Mouse (Mus musculus): Measurements from ENCODE around the gene Pkp1. TPM values are rescaled to one million over a fixed set of nuclear protein-coding genes. Genes with fewer than 3 reads are reported as not detected.

Gene Pkp1
- total and polyA plus RNA-seq, 2 experiments from 2014 or later, result 0.09 to 0.58 TPM

DNA sequence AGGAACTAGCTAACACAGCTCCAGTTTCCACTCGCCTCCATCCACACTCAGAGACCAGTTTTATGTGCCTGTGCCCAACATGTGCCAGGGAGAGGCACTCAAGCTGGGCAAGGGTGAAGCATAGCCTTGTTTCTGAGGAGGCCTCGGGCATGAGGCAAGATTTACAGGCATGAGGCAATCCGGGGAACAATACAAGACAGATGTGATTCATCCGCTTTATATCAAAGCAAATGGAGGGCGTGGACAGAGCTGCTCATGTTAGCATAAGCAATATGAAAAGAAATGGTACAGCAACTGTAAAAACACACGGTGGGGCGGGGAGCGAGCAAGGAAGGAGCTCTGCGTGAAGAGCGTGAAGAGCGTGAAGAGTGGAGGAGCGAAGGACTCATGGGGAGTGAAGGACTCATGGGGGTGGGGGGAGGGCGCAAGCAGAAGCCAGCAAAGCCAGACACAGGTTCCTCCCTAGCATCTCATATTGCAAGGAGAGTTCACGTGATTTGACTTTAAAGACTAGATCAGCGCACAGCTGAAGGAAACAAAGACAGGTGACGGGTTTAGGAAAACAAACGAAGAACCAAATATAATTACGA lies 14.8 kb upstream of the Pkp1 start:
- H3K4me2 ChIP-seq (ENCODE audit: low read depth, low read length), result no peak overlapping the region
- no peaks in the 10 kb centered on the region for H3K9me3 ChIP-seq (ENCODE audit: low read length)
- TF ChIP-seq CTCF (IDR thresholded peaks at IDR 0.05; ENCODE audit: low read depth), result no peak
- no peaks in the 10 kb centered on the region for H3K27me3 ChIP-seq (ENCODE audit: insufficient read depth, low read length)
- H3K9ac ChIP-seq (replicated peaks; ENCODE audit: low read length), result no peak overlapping the region
- H3K27ac ChIP-seq, result no peak overlapping the region
- no peak overlapping the region for H3K4me3 ChIP-seq (ENCODE audit: low read length)
- ATAC-seq, result no peak
- DNase-seq (ENCODE audit: low spot score), result no peak
- H3K4me1 ChIP-seq (ENCODE audit: insufficient read depth, low read length), result no peaks in the 10 kb centered on the region
- 78% methylated on average over 18 of the region's 18 CpGs for WGBS
- H3K36me3 ChIP-seq (ENCODE audit: insufficient read depth, low read length), result no peaks in the 10 kb centered on the region

DNA sequence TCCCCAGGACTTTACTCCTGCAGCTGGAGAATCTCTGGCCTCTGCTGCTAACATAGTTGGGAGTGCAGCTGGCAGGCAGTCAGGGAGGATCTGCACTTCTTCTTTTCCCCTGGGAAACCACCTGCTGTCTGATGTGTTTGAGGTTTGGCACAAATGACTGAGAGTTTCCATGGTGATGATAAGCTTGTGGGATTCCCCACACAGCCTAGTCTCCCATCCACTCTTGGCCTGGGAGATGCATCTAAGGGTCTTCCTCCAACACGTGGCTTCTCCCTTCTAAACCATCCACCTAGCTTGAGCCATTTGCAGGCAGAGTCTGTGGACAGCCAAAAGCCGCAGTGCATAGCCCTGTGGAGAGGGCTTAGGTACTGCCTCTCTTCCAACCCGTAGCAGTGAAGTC lies 10.9 kb upstream of the Pkp1 start:
- no peak overlapping the region for H3K4me2 ChIP-seq (ENCODE audit: low read depth, low read length)
- no peaks in the 10 kb centered on the region for H3K4me1 ChIP-seq (ENCODE audit: insufficient read depth, low read length)
- no peak overlapping the region for H3K9ac ChIP-seq (replicated peaks; ENCODE audit: low read length)
- no peak for TF ChIP-seq CTCF (IDR thresholded peaks at IDR 0.05; ENCODE audit: low read depth)
- no peak overlapping the region for H3K4me3 ChIP-seq (ENCODE audit: low read length)
- 43% methylated on average over 3 of the region's 3 CpGs for WGBS
- H3K27me3 ChIP-seq (ENCODE audit: insufficient read depth, low read length), result no peaks in the 10 kb centered on the region
- no peak overlapping the region for H3K27ac ChIP-seq
- H3K36me3 ChIP-seq (ENCODE audit: insufficient read depth, low read length), result no peaks in the 10 kb centered on the region
- no peaks in the 10 kb centered on the region for H3K9me3 ChIP-seq (ENCODE audit: low read length)
- ATAC-seq (peak; percentile 21; the same call in 1 of the 2 replicates), DNase-seq (ENCODE audit: low spot score) (peak; percentile 39)

DNA sequence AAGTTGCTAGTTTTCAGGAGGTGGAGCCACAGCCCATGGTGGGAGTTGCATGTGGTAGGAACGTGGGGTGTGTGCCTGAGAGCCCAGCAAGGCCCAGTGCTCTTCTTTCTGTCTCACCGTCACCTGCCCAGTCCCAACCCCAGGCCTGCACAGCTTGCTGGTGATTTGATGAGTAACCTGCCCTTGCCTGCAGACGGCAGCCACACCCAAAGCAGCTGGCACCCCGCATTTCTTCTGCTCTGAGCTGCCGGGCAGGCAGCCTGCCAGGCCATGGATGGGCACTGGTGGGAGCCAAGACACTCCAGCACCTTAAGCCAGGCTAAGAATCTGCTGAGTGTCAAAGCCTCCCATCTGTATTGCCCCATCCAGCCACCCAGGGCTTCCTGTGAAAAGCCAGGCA lies 6.8 kb upstream of the Pkp1 start:
- no peak overlapping the region for H3K4me3 ChIP-seq (ENCODE audit: low read length)
- DNase-seq (ENCODE audit: low spot score) (no peak), ATAC-seq (no peak)
- 53% methylated on average over 5 of the region's 5 CpGs for WGBS
- H3K4me1 ChIP-seq (ENCODE audit: insufficient read depth, low read length), result no peaks in the 10 kb centered on the region
- no peaks in the 10 kb centered on the region for H3K27me3 ChIP-seq (ENCODE audit: insufficient read depth, low read length)
- no peaks in the 10 kb centered on the region for H3K36me3 ChIP-seq (ENCODE audit: insufficient read depth, low read length)
- no peak overlapping the region for H3K4me2 ChIP-seq (ENCODE audit: low read depth, low read length)
- H3K9me3 ChIP-seq (ENCODE audit: low read length), result no peaks in the 10 kb centered on the region
- H3K9ac ChIP-seq (replicated peaks; ENCODE audit: low read length), result no peak overlapping the region
- no peak for TF ChIP-seq CTCF (IDR thresholded peaks at IDR 0.05; ENCODE audit: low read depth)
- H3K27ac ChIP-seq, result no peak overlapping the region

DNA sequence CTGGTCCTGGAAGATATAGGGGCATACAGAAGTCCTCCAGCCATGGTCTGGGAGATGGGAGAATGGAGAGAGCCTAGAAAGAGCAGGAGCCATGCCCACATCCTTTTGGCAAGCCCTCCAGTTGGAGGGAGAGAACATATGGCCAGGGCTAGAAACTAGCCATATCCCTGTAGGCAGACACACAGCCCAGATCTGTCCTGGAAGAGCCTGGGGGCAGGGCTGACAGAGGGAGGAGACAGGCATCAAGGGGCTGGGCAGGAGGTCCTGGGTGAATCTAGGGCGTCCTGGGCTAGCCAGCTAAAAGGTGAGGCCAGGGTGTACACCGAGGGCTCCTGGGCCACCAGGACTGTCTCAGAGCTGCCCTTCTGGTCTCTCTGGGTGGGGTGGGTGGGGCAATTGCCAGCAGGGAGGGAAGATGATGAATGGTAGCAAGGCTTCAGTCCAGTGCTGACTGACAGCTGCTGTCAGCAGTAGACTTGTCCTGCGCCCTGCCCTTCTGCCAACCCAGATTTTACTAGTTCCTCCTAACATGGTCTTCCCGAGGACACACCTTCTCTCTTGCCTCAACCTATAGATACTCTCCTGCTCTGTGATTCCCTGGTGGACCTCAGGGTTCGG lies 5.5 kb upstream of the Pkp1 start:
- no peak for TF ChIP-seq CTCF (IDR thresholded peaks at IDR 0.05; ENCODE audit: low read depth)
- no peak overlapping the region for H3K9ac ChIP-seq (replicated peaks; ENCODE audit: low read length)
- ATAC-seq, result no peak
- H3K27ac ChIP-seq, result no peak overlapping the region
- no peak for DNase-seq (ENCODE audit: low spot score)
- no peaks in the 10 kb centered on the region for H3K36me3 ChIP-seq (ENCODE audit: insufficient read depth, low read length)
- 81% methylated on average over 5 of the region's 5 CpGs for WGBS
- no peak overlapping the region for H3K4me2 ChIP-seq (ENCODE audit: low read depth, low read length)
- no peak overlapping the region for H3K4me3 ChIP-seq (ENCODE audit: low read length)
- peaks cover 11% of the 10 kb centered on the region for H3K27me3 ChIP-seq (ENCODE audit: insufficient read depth, low read length)
- H3K9me3 ChIP-seq (ENCODE audit: low read length), result no peaks in the 10 kb centered on the region
- no peaks in the 10 kb centered on the region for H3K4me1 ChIP-seq (ENCODE audit: insufficient read depth, low read length)

GRCm38 (mm10) chr1:135923229-135923628 lies 4.2 kb upstream of the Pkp1 start:
- no peak for DNase-seq (ENCODE audit: low spot score)
- Histone ChIP-seq H3K4me1 (ENCODE audit: insufficient read depth, low read length) (no peaks in the 10 kb centered on the region), H3K4me2 (ENCODE audit: low read depth, low read length) (no peak overlapping the region), H3K4me3 (ENCODE audit: low read length) (no peak overlapping the region), H3K9ac (replicated peaks; ENCODE audit: low read length) (no peak overlapping the region), H3K27me3 (ENCODE audit: insufficient read depth, low read length) (peaks cover 24% of the 10 kb centered on the region), H3K9me3 (ENCODE audit: low read length) (no peaks in the 10 kb centered on the region), H3K27ac (no peak overlapping the region), H3K36me3 (ENCODE audit: insufficient read depth, low read length) (no peaks in the 10 kb centered on the region)
- 77% methylated on average over 7 of the region's 7 CpGs for WGBS
- TF ChIP-seq CTCF (IDR thresholded peaks at IDR 0.05; ENCODE audit: low read depth), result no peak
- ATAC-seq, result no peak

DNA sequence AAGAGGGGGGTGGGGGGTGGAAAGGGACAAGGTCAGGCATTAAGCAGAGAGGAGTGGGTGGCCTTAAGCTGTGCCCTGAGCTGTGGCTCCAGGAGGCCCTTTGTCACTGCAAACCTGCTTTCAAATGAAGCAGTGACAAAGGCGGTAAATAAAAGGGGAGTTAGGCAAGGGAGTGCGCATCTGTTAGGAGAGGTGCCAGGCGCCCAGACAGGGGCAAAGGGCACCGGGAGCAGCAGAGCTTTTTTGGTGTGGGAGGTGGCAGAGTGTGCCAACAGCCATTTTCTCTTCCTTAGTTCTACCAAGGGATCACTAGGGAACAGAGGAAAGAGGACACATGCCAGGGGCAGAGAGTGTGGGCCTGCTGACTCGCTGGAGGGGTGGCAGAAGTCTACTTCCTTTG lies 1.8 kb downstream of the Pkp1 start:
- H3K36me3 ChIP-seq (ENCODE audit: insufficient read depth, low read length), result no peaks in the 10 kb centered on the region
- no peak for TF ChIP-seq CTCF (IDR thresholded peaks at IDR 0.05; ENCODE audit: low read depth)
- H3K4me3 ChIP-seq (ENCODE audit: low read length), result no peak overlapping the region
- H3K27ac ChIP-seq, result no peak overlapping the region
- H3K27me3 ChIP-seq (ENCODE audit: insufficient read depth, low read length), result peaks cover 38% of the 10 kb centered on the region
- whole genome bisulfite sequencing, result 14% methylated on average over 5 of the region's 5 CpGs
- DNase-seq (ENCODE audit: low spot score) (no peak), ATAC-seq (no peak)
- no peaks in the 10 kb centered on the region for H3K4me1 ChIP-seq (ENCODE audit: insufficient read depth, low read length)
- H3K4me2 ChIP-seq (ENCODE audit: low read depth, low read length), result no peak overlapping the region
- no peaks in the 10 kb centered on the region for H3K9me3 ChIP-seq (ENCODE audit: low read length)
- no peak overlapping the region for H3K9ac ChIP-seq (replicated peaks; ENCODE audit: low read length)

DNA sequence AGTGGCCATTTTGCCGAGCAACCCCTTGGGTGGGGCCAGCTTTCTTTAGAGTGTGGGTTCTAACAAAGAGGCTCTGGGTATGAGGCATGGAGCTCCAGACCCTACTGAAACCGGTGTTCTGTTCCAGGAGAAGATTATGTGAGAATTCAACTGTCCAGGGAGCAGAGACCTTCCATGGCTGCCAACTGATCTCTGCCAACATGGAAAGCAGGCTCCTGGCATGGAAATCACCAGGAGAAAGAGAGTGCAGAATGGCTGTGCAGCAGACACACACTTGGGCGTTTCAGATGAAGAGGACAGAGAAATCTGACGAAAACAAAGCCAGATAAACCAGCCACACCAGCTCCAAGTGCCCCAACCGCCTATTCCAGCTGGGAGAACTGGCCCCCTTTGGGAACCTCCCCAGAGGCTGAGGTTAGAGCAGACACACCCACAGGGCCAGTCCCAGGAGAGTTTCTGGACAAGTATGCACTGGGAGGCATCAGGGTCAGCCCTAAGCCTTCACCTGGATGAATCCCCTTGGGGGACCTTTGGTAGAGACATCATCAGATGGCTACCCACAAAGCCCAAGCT lies 2.4 kb downstream of the Pkp1 start:
- Histone ChIP-seq H3K4me1 (ENCODE audit: insufficient read depth, low read length) (no peaks in the 10 kb centered on the region), H3K4me3 (ENCODE audit: low read length) (no peak overlapping the region), H3K27me3 (ENCODE audit: insufficient read depth, low read length) (peaks cover 38% of the 10 kb centered on the region), H3K4me2 (ENCODE audit: low read depth, low read length) (no peak overlapping the region), H3K9ac (replicated peaks; ENCODE audit: low read length) (no peak overlapping the region), H3K9me3 (ENCODE audit: low read length) (no peaks in the 10 kb centered on the region), H3K36me3 (ENCODE audit: insufficient read depth, low read length) (no peaks in the 10 kb centered on the region), H3K27ac (no peak overlapping the region)
- no peak for TF ChIP-seq CTCF (IDR thresholded peaks at IDR 0.05; ENCODE audit: low read depth)
- ATAC-seq (no peak), DNase-seq (ENCODE audit: low spot score) (no peak)
- WGBS, result 29% methylated on average over 5 of the region's 5 CpGs

All from hindbrain, postnatal 0 days (tissue).